Mouse (Mus musculus): ENCODE measurements around the gene Tmc8.
A peak's percentile ranks its signal among the peaks of the same experiment; 100 is the strongest.
"Not testable (repeated sequence)": the region's sequence is repeated elsewhere in the genome, so short reads cannot be mapped to it uniquely, and the experiment has no call there.

Gene Tmc8

DNA sequence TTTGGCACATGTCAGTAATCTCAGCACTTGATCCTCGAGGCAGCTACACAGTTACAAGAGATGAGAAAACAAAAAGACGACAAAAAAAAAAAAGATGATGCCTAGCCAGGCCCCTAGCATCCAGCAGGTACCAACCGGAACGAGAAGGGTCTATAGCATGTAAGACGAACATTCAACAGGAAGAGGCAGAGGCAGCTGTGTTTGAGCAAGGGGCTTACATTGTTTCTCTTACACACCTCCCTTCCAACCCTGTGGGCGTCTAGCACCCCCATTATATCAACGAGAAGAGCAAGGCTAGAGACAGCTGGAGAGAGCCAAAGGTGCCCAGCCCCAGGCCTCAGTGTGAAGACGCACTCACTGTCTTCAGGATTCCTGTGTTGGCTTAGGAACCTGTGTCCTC lies 45.0 kb downstream of the Tmc8 start:
- DNase-seq, result no peak

GRCm38 (mm10) chr11:117827386-117827785 lies 45.5 kb downstream of the Tmc8 start:
- no peak for DNase-seq

- peak; percentile 71 for DNase-seq
These were observed 46.4 kb downstream of the Tmc8 start for GRCm38 (mm10) chr11:117828149-117828887.

- peak; percentile 72 for DNase-seq
These were observed 47.2 kb downstream of the Tmc8 start for GRCm38 (mm10) chr11:117828888-117829604.

DNA sequence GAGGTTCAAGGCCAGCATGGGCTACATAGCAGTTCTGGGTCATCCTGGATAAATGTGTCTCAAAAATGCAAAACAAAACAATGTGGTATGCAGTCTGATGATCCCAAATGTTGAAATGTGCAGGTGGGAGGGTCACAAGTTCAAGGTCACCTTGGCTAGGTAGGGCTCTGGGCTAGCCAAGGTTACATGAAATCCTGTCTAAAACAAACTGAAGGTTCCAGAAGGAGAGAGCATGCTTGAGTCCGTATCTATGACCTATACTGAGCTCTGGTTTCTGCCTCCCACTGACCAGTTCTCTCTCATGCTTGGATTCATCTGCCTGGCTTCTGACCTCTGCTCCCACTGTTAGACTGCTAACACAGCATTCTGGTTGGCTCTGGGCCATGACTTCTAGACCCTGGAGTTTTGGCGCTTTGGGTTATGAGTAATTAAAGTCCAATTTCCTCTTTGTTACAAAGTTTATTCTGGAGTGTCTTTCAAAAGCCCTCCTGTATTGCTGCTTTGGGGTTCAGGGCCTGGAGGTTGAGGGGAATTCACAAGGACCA lies 47.9 kb downstream of the Tmc8 start:
- DNase-seq, result peak; percentile 93

DNA sequence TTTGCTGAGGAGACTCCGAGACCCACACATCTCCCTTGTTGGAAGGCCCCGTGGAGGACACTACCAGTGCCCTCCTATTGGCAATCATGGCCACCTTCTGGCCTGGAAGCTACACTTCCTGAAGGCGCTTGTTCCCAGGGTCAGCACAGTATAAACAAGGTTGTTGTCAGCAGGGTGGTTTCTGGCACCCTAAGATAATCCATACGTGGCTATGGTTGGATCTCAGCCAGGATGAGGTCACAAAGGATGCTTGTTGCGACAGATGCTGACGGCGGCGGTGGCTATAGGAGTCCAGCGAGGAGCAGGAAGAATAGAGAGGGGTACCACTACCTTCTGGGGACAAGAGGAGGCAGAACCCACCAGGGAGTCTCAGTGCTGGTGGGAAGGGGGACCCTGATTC lies 48.5 kb downstream of the Tmc8 start:
- no peak for DNase-seq

GRCm38 (mm10) chr11:117832086-117832969 lies 50.5 kb downstream of the Tmc8 start:
- peak; percentile 71 for DNase-seq

GRCm38 (mm10) chr11:117833509-117833908 lies 51.6 kb downstream of the Tmc8 start:
- not testable (repeated sequence) for DNase-seq

DNA sequence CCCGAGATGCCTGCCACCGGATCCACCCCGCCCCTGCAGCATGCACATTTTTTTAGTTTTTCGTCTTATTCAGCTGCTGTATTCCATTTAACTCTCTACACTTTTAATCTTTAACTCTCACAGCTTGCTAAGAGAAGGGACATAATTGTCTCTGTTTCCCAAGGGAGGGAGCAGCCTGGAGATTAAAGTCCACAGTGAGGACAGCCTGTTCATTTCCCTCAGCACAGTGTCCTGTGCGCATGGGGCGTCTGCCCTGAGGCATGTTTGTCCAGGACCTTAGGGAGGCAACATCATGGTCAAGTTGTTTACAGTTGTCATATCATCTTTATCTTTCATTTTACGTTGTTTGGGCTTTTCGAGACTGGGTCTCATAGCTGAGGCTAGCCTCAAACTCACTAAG lies 52.2 kb downstream of the Tmc8 start:
- DNase-seq, result peak; percentile 81

- DNase-seq, result no peak
These were observed 54.4 kb downstream of the Tmc8 start for GRCm38 (mm10) chr11:117836306-117836705.

GRCm38 (mm10) chr11:117838572-117838971 lies 56.7 kb downstream of the Tmc8 start:
- DNase-seq, result peak; percentile 59

- no peak for DNase-seq
These were observed 57.1 kb downstream of the Tmc8 start for GRCm38 (mm10) chr11:117839021-117839420.

- DNase-seq, result no peak
These were observed 59.0 kb downstream of the Tmc8 start for GRCm38 (mm10) chr11:117840910-117841309.

All from kidney, postnatal 14 days (tissue).